Mouse (Mus musculus) limb, embryonic 13.5 days (tissue): ENCODE measurements at regions not wholly inside any gene's neighbourhood (a gene's known extent, or its start where the extent isn't known, plus 50 kb on each side); places are given as distances from the start of the nearest gene placed in this dataset.
A peak's percentile ranks its signal among the peaks of the same experiment; 100 is the strongest.
"Not testable (repeated sequence)": the region's sequence is repeated elsewhere in the genome, so short reads cannot be mapped to it uniquely, and the experiment has no call there.

Source experiments
- ATAC-seq: fragments of 200-750 bp; cut with Nextera tagmentation; 2 replicates; pipeline ENCODE4 v1.8.0; 2017; ENCODE audit warnings: low read depth, moderate number of reproducible peaks, moderate TSS enrichment; ENCODE audit not compliant: low FRiP score
- H3K27ac ChIP-seq: fragments of 300-500 bp; sonication (generic); 2 replicates; pipeline ENCODE4 v1.5.1; 2015; ENCODE audit warnings: inconsistent platforms, mild to moderate bottlenecking, moderate library complexity
- H3K27me3 ChIP-seq: fragments of 300-500 bp; sonication (generic); 2 replicates; pipeline ENCODE4 v1.6.1; 2015; ENCODE audit warnings: mild to moderate bottlenecking, inconsistent platforms
- H3K36me3 ChIP-seq: fragments of 300-500 bp; sonication (generic); 2 replicates; pipeline ENCODE4 v1.6.1; 2015; ENCODE audit warnings: inconsistent platforms, mild to moderate bottlenecking, moderate library complexity
- H3K4me1 ChIP-seq: fragments of 300-500 bp; sonication (generic); 2 replicates; pipeline ENCODE4 v1.6.1; 2015; ENCODE audit warnings: inconsistent platforms
- H3K4me2 ChIP-seq: fragments of 300-500 bp; sonication (generic); replicated peaks from 2 replicates; pipeline ENCODE4 v1.6.1; 2015; ENCODE audit warnings: inconsistent platforms, mild to moderate bottlenecking, moderate library complexity
- H3K4me3 ChIP-seq: fragments of 300-500 bp; sonication (generic); 2 replicates; pipeline ENCODE4 v1.5.1; 2015; ENCODE audit warnings: moderate library complexity, mild to moderate bottlenecking, inconsistent platforms
- H3K9ac ChIP-seq: fragments of 300-500 bp; sonication (generic); 2 replicates; pipeline ENCODE4 v1.6.1; 2015; ENCODE audit warnings: mild to moderate bottlenecking, inconsistent platforms
- H3K9me3 ChIP-seq: fragments of 300-500 bp; sonication (generic); 2 replicates; pipeline ENCODE4 v1.6.1; 2016; ENCODE audit warnings: inconsistent platforms
- WGBS: fragments of 180-500 bp; shearing (Covaris S2); methylation state at CpG from one replicate; pipeline ENCODE4 v1.1.7; 2015; 5-methylcytosine and 5-hydroxymethylcytosine counted together

GRCm38 (mm10) chr2:116526203-116526602, 352.3 kb upstream of the Tmco5 start:
- not testable (repeated sequence) for H3K4me3 ChIP-seq, H3K4me1 ChIP-seq, H3K4me2 ChIP-seq, H3K9me3 ChIP-seq, H3K36me3 ChIP-seq, ATAC-seq, H3K27ac ChIP-seq, H3K9ac ChIP-seq, H3K27me3 ChIP-seq
- 93% methylated on average over 1 of the region's 3 CpGs for WGBS

- Histone ChIP-seq H3K9ac (no peak overlapping the region), H3K27ac (no peak overlapping the region), H3K9me3 (peaks cover 44% of the 10 kb centered on the region), H3K27me3 (no peaks in the 10 kb centered on the region), H3K36me3 (no peaks in the 10 kb centered on the region; the same call in 1 of the 2 replicates), H3K4me2 (no peak overlapping the region), H3K4me3 (no peak overlapping the region), H3K4me1 (no peaks in the 10 kb centered on the region)
- WGBS: 81% methylated on average over 1 of the region's 1 CpGs
- ATAC-seq: no peak
Observed at GRCm38 (mm10) chr2:116536453-116536852, 342.0 kb upstream of the Tmco5 start.

- Histone ChIP-seq H3K9ac (no peak overlapping the region), H3K9me3 (peaks cover 4% of the 10 kb centered on the region; the same call in 1 of the 2 replicates), H3K4me1 (no peaks in the 10 kb centered on the region), H3K4me2 (no peak overlapping the region), H3K27me3 (no peaks in the 10 kb centered on the region), H3K4me3 (no peak overlapping the region), H3K36me3 (no peaks in the 10 kb centered on the region), H3K27ac (no peak overlapping the region)
- no peak for ATAC-seq
Observed at GRCm38 (mm10) chr2:116559350-116559749, 319.1 kb upstream of the Tmco5 start.

GRCm38 (mm10) chr2:116583989-116584388, 294.5 kb upstream of the Tmco5 start:
- Histone ChIP-seq H3K36me3 (no peaks in the 10 kb centered on the region), H3K27ac (no peak overlapping the region), H3K4me3 (no peak overlapping the region), H3K9me3 (no peaks in the 10 kb centered on the region), H3K27me3 (no peaks in the 10 kb centered on the region), H3K9ac (no peak overlapping the region), H3K4me2 (no peak overlapping the region), H3K4me1 (no peaks in the 10 kb centered on the region)
- ATAC-seq: no peak; the same call in 1 of the 2 replicates
- 5% methylated on average over 2 of the region's 2 CpGs for WGBS

GRCm38 (mm10) chr2:116586203-116586959, 292.1 kb upstream of the Tmco5 start:
- Histone ChIP-seq H3K36me3 (no peaks in the 10 kb centered on the region), H3K4me3 (no peak overlapping the region), H3K4me1 (no peaks in the 10 kb centered on the region), H3K27ac (no peak overlapping the region), H3K9ac (no peak overlapping the region), H3K27me3 (no peaks in the 10 kb centered on the region), H3K9me3 (no peaks in the 10 kb centered on the region), H3K4me2 (no peak overlapping the region)
- no peak for ATAC-seq
- WGBS: 80% methylated on average over 11 of the region's 11 CpGs

- no peaks in the 10 kb centered on the region for H3K4me1 ChIP-seq
- no peaks in the 10 kb centered on the region for H3K27me3 ChIP-seq
- H3K9ac ChIP-seq: no peak overlapping the region
- H3K4me3 ChIP-seq: no peak overlapping the region
- H3K4me2 ChIP-seq: no peak overlapping the region
- H3K9me3 ChIP-seq: no peaks in the 10 kb centered on the region
- H3K27ac ChIP-seq: no peak overlapping the region
- no peak for ATAC-seq
- H3K36me3 ChIP-seq: no peaks in the 10 kb centered on the region
- 82% methylated on average over 5 of the region's 5 CpGs for WGBS
Observed at GRCm38 (mm10) chr2:116605869-116606268, 272.6 kb upstream of the Tmco5 start.

GRCm38 (mm10) chr2:116639935-116640334, 238.6 kb upstream of the Tmco5 start:
- no peak overlapping the region for H3K27ac ChIP-seq
- ATAC-seq: peak; percentile 89
- H3K9ac ChIP-seq: no peak overlapping the region
- peaks cover 33% of the 10 kb centered on the region for H3K27me3 ChIP-seq
- H3K4me3 ChIP-seq: no peak overlapping the region
- no peaks in the 10 kb centered on the region for H3K36me3 ChIP-seq
- H3K4me2 ChIP-seq: 0 out of 2 replicates have a peak overlapping the region, but pooled peaks have one; percentile 3
- peaks cover 9% of the 10 kb centered on the region for H3K4me1 ChIP-seq
- H3K9me3 ChIP-seq: no peaks in the 10 kb centered on the region
- 8% methylated on average over 5 of the region's 5 CpGs for WGBS

GRCm38 (mm10) chr2:116652106-116652505, 226.4 kb upstream of the Tmco5 start:
- no peaks in the 10 kb centered on the region for H3K36me3 ChIP-seq
- no peaks in the 10 kb centered on the region for H3K9me3 ChIP-seq
- no peak overlapping the region for H3K4me2 ChIP-seq
- H3K27ac ChIP-seq: no peak overlapping the region
- H3K9ac ChIP-seq: no peak overlapping the region
- H3K4me1 ChIP-seq: no peaks in the 10 kb centered on the region
- WGBS: 84% methylated on average over 6 of the region's 6 CpGs
- H3K4me3 ChIP-seq: no peak overlapping the region
- ATAC-seq: no peak
- no peaks in the 10 kb centered on the region for H3K27me3 ChIP-seq

- H3K4me1 ChIP-seq: no peaks in the 10 kb centered on the region
- no peak overlapping the region for H3K4me2 ChIP-seq
- H3K9me3 ChIP-seq: no peaks in the 10 kb centered on the region
- no peaks in the 10 kb centered on the region for H3K36me3 ChIP-seq
- no peak overlapping the region for H3K9ac ChIP-seq
- H3K27me3 ChIP-seq: peaks cover 5% of the 10 kb centered on the region; the same call in 1 of the 2 replicates
- ATAC-seq: no peak
- H3K27ac ChIP-seq: no peak overlapping the region
- WGBS: 82% methylated on average over 4 of the region's 4 CpGs
- H3K4me3 ChIP-seq: no peak overlapping the region
Observed at GRCm38 (mm10) chr2:116685756-116686155, 192.7 kb upstream of the Tmco5 start.

GRCm38 (mm10) chr2:116697542-116697941, 180.9 kb upstream of the Tmco5 start:
- Histone ChIP-seq H3K4me2 (no peak overlapping the region), H3K9me3 (no peaks in the 10 kb centered on the region), H3K4me1 (0 out of 2 replicates have a peak, but pooled peaks cover 3% of the 10 kb centered on the region), H3K27ac (no peak overlapping the region), H3K36me3 (no peaks in the 10 kb centered on the region), H3K9ac (no peak overlapping the region), H3K27me3 (peaks cover 14% of the 10 kb centered on the region), H3K4me3 (no peak overlapping the region)
- 44% methylated on average over 5 of the region's 5 CpGs for WGBS
- peak; percentile 36; the same call in 1 of the 2 replicates for ATAC-seq

GRCm38 (mm10) chr2:116704705-116705104, 173.8 kb upstream of the Tmco5 start:
- no peaks in the 10 kb centered on the region for H3K27me3 ChIP-seq
- no peak for ATAC-seq
- no peaks in the 10 kb centered on the region for H3K9me3 ChIP-seq
- H3K27ac ChIP-seq: no peak overlapping the region
- no peak overlapping the region for H3K4me3 ChIP-seq
- H3K9ac ChIP-seq: no peak overlapping the region
- H3K4me2 ChIP-seq: no peak overlapping the region
- H3K4me1 ChIP-seq: 0 out of 2 replicates have a peak, but pooled peaks cover 3% of the 10 kb centered on the region
- H3K36me3 ChIP-seq: no peaks in the 10 kb centered on the region

GRCm38 (mm10) chr2:116709608-116710007, 168.9 kb upstream of the Tmco5 start:
- H3K4me1 ChIP-seq: no peaks in the 10 kb centered on the region
- no peak overlapping the region for H3K9ac ChIP-seq
- 72% methylated on average over 4 of the region's 4 CpGs for WGBS

More at GRCm38 (mm10) chr2:116709608-116710007, 168.9 kb upstream of the Tmco5 start:
- Histone ChIP-seq H3K9me3 (no peaks in the 10 kb centered on the region), H3K36me3 (no peaks in the 10 kb centered on the region), H3K4me2 (no peak overlapping the region), H3K27me3 (no peaks in the 10 kb centered on the region), H3K27ac (no peak overlapping the region), H3K4me3 (no peak overlapping the region)
- ATAC-seq: no peak
